9 mouse cellular contexts compared by ENCODE assay signal in genomic region chr2:126363745-126364725, GRCm38 (mm10).
DNase-seq lines count a peak whose midpoint lies in the region; ATAC-seq and TF ChIP-seq lines count a peak whose summit lies in the region.
"Had no signal": no experiment of that assay in that cellular context is flagged by ENCODE, and none has a peak within 500 bp of the region (broad histone marks: within the 10 kb centered on the region; RNA-seq: fewer than 3 reads in every experiment).

No protein-coding gene starts in this region.

- peak overlapping the region; percentile 55 for H3K27ac ChIP-seq in heart, embryonic 13.5 days (replicated peaks)
- H3K27ac ChIP-seq in lung, embryonic 15.5 days, result peak overlapping the region; percentile 33; the same call in 1 of the 2 replicates
- peak overlapping the region; percentile 96 for H3K27ac ChIP-seq in embryonic fibroblast, embryonic 13.5 days (ENCODE audit: insufficient read depth, low read length)
- H3K27ac ChIP-seq: embryonic facial prominence, embryonic 13.5 days had no signal

- no peak for DNase-seq in heart, postnatal 4 days
- no peak for DNase-seq in lung, postnatal 36 days
- no peak for DNase-seq in right cerebral cortex, adult 18-20 months
- DNase-seq in adrenal gland, postnatal 36 days, result no peak

- H3K36me3 ChIP-seq in heart, embryonic 13.5 days, result no peaks in the 10 kb centered on the region
- H3K36me3 ChIP-seq in lung, embryonic 15.5 days, result no peaks in the 10 kb centered on the region
- H3K36me3 ChIP-seq: embryonic facial prominence, embryonic 13.5 days had no signal

- no peak overlapping the region for H3K9ac ChIP-seq in heart, embryonic 13.5 days
- H3K9ac ChIP-seq in lung, embryonic 15.5 days, result no peak overlapping the region
- H3K9ac ChIP-seq: embryonic facial prominence, embryonic 13.5 days had no signal

- no peak for TF ChIP-seq POLR2A in embryonic fibroblast, embryonic 13.5 days (IDR thresholded peaks at IDR 0.05; ENCODE audit: low read depth, low read length)

- H3K9me3 ChIP-seq in heart, embryonic 13.5 days, result no peaks in the 10 kb centered on the region
- no peaks in the 10 kb centered on the region for H3K9me3 ChIP-seq in lung, embryonic 15.5 days
- H3K9me3 ChIP-seq: embryonic facial prominence, embryonic 13.5 days had no signal

- no peak overlapping the region for H3K4me2 ChIP-seq in heart, embryonic 13.5 days
- H3K4me2 ChIP-seq in lung, embryonic 15.5 days, result no peak overlapping the region
- H3K4me2 ChIP-seq: embryonic facial prominence, embryonic 13.5 days had no signal

- WGBS in heart, embryonic 13.5 days, result 64% methylated on average over 14 of the region's 14 CpGs
- 70% methylated on average over 14 of the region's 14 CpGs for WGBS in lung, embryonic 15.5 days

- H3K4me1 ChIP-seq in heart, embryonic 13.5 days, result peaks cover 28% of the 10 kb centered on the region
- H3K4me1 ChIP-seq in lung, embryonic 15.5 days, result peaks cover 15% of the 10 kb centered on the region
- peaks cover 26% of the 10 kb centered on the region for H3K4me1 ChIP-seq in embryonic fibroblast, embryonic 13.5 days (ENCODE audit: control insufficient read depth, insufficient read depth, low read length)

- no peak overlapping the region for H3K4me3 ChIP-seq in heart, embryonic 13.5 days
- H3K4me3 ChIP-seq in lung, embryonic 15.5 days, result no peak overlapping the region
- H3K4me3 ChIP-seq in embryonic fibroblast, embryonic 13.5 days (ENCODE audit: insufficient read depth, low read length), result no peak overlapping the region
- H3K4me3 ChIP-seq: embryonic facial prominence, embryonic 13.5 days had no signal

- no peak for TF ChIP-seq CTCF in embryonic fibroblast, embryonic 13.5 days (IDR thresholded peaks at IDR 0.05; ENCODE audit: borderline replicate concordance, insufficient read depth, low read length)

- ATAC-seq in heart, embryonic 13.5 days (ENCODE audit: extremely low read depth, insufficient number of reproducible peaks, low FRiP score, low TSS enrichment), result 0 out of 2 replicates have a peak, but pooled peaks have one; percentile 25
- no peak for ATAC-seq in lung, embryonic 15.5 days (ENCODE audit: borderline replicate concordance, extremely low read depth, low FRiP score, low TSS enrichment)
- ATAC-seq in megakaryocyte progenitor cell, adult 5-6 weeks (replicated peaks; ENCODE audit: poor library complexity), result peak; percentile 37

- H3K27me3 ChIP-seq in heart, embryonic 13.5 days (replicated peaks), result no peaks in the 10 kb centered on the region
- no peaks in the 10 kb centered on the region for H3K27me3 ChIP-seq in lung, embryonic 15.5 days
- H3K27me3 ChIP-seq: embryonic facial prominence, embryonic 13.5 days had no signal

Comparison
In these comparisons a context has a peak if more than half of its experiments do, and no peak if none do; other contexts are left out.
1. H3K27ac ChIP-seq: peak in every context shown above with its lines; median percentile 96 in embryonic fibroblast, embryonic 13.5 days; 55 in heart, embryonic 13.5 days; 33 in lung, embryonic 15.5 days.